Mouse (Mus musculus): ENCODE results near the gene Sytl1. TPM values are rescaled to one million over a fixed set of nuclear protein-coding genes. Genes with fewer than 3 reads are reported as not detected.
A peak's percentile ranks its signal among the peaks of the same experiment; 100 is the strongest.

Sytl1 gene
- total RNA-seq (2022) = 1 to 10 TPM; 3.4 to 5.3 (median 4.1) TPM

DNA sequence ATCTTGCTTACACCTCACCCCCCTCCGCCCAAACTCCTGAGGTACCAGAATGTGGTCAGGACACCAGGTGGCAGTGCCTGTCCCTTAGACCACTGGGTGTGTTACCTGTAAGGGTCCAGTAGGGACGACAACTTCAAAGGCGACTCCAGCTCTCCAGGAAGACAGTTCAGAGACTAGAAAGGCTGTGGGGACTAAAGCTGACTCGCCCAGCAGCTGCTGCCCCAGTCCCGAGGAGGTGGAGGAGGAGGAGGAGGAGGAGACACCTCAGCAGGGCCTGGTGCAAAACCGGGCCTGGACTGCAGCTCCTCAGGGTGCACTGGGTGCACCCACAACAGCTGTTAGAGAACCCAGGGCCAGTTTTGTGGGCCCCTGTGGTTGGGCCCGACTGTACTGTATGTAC, at the start of gene Sytl1:
Sytl1 (minus strand) TSS at position 232 of the 400 bp plus-strand sequence.
- DNase-seq (ENCODE audit: low spot score in 2 of 2) = no peak

DNA sequence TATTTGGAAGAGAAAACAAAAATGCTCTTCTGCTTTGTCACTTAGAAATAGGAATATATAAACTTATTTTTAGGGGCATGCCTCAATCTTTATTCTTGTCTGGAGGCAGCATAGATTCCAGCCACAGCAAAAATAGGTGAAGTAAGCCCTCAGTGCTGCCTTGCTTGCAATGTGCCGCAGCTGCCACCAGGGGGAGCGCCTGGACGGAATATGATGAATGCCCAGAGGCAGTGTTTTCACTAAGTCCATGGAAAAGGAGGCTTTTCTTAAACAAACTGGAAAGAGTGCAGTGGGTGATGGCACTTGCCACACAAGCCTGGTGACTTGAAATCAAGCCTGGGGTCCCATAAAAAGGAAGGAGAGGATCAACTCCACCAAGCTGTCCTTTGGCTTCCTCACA, 47.0 kb upstream of the Sytl1 start:
- DNase-seq (ENCODE audit: low spot score in 2 of 2) = peak; percentile 62 to 90

DNA sequence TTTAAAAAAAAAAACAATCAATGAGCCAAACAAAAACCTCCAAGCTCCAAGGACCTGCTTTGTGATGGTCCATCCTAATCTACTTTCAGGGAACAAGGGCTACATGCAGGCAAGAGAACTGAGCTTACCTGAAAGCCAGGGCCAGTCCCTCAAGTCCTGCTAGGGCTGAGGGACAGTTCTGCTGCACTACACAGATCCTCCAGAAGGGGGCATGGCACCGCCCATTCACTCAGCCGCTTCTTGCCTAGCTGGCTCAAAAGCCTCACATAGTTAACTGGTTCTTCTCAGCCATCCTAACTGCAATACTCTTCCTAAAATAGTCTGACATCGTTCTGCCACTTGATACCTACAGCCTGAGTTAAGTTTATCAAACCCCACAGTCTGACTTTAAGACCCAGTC, 44.4 kb upstream of the Sytl1 start:
- no peak for DNase-seq (ENCODE audit: low spot score in 2 of 2)

GRCm38 (mm10) chr4:133305825-133306224, 42.9 kb upstream of the Sytl1 start:
- DNase-seq (ENCODE audit: low spot score in 2 of 2) = no peak

DNA sequence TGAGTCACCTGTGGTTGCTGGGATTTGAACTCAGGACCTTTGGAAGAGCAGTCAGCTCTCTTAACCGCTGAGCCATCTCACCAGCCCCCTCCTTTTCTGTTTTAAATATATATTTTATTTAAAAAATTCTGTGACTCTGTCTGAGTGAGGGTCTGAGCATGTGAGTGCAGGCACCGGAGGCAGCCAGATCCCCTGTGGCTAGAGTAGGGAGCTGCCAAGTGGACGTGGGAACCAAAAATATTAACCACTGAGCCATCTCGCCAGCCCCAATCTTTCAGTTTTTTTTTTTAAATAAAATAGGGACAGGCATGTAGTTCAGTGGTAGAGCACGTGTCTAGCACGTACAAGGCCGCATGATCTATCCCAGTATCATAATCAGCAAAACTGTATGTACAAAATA, 41.9 kb upstream of the Sytl1 start:
- no peak for DNase-seq (ENCODE audit: low spot score in 2 of 2)

DNA sequence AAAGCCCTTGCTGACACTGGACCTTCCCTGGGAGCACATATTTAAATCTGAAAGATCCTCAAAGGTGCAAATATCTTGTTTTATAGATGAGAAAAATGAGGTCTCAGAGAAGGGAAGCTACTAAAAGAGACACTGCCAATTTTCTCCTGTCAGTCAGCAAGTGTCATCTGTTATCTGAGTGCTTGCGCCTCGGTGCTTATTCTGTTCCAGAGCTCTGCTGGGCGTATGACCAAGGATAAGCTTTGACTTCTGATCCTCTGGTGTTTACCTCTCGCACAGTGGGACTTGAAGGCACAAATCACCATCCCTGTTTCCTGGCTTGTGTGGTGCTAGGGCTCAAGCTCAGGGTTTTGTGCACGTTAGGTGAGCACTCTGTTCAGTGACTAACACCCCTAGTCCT, 39.8 kb upstream of the Sytl1 start:
- DNase-seq (ENCODE audit: low spot score in 2 of 2) = no peak

DNA sequence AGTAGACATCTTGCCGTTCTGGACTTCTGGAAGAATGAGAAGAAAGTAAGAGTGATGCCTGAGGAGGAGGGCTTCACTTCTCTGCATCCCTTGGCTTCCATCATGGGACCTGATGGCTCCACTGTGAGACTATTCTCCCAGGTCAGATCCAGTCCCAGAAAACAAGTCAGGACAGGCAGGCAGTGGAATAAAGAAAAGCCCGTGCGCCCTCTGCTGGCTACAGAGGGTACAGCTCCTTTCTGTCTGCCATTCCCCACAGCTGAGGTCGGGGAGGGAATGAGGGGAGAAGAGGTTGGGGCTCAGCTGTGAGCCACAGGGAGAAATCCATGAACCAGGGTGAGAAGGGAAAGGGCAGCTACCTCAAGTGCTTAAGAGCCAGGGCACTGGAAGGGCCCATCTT, 38.9 kb upstream of the Sytl1 start:
- DNase-seq (ENCODE audit: low spot score in 2 of 2) = peak in 1 of 2 experiments; percentile 64

DNA sequence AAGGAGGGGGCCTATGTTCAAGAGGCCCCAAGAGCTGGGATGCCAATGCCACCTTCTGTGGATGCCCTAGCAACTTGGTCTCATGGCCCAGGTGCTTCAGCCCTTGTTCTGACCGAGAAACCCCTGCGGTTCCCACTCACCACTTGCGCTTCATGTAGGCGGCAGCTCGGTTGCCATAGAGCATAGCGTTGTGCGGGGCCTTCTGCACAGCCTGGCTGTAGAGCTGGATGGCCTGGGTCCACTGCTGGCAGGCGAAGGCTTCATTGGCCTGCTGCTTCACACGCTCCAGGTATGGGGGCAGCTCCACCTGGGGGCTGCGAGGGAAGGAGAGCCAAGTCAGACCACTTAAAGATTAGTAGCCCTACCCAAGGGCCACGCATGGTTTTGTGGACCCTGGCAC, 37.5 kb upstream of the Sytl1 start:
- no peak for DNase-seq (ENCODE audit: low spot score in 2 of 2)

GRCm38 (mm10) chr4:133299701-133300100, 36.8 kb upstream of the Sytl1 start:
- DNase-seq (ENCODE audit: low spot score in 2 of 2) = peak in 1 of 2 experiments; percentile 85

DNA sequence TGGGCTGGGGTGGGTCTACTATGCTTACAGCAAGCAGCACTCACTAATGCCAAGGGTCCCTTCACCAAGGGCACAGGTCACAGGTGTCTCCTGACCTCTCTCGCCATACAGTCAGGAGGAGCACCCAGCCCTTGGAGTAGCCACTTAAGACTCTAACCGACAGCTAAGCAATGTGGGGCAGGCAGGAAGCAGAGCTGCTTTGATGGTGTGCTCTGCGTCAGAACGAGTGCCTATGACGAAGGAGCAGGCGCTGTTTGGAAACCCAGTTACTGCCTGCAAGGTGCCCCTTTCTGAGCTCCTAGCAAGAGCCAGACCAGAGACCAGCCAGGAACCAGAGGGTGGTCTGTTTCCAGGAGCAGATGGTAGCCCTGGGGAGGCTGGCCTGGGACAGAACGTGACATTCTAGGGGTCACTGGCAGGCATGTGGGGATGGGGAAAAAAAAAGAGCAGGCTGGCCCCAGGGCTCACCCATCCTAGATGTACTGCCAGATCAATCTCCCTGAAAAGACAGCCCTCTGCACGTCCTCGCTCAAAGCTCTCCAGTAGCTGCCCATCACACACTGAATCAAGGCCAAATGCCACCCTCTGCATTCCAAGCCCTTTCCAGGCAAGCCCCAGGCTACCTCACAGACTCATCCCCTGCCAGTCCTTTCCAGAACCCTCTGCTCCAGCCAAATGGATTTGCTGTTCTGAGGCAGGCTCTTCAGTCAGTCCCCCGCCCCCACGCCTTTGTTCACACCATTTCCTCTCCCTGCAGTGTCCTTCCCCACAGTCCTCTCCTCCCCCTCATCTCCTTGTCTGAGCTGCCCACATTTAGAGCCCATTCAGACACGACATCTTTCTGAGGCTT, 35.8 kb upstream of the Sytl1 start:
- peak in 1 of 2 experiments; percentile 94 for DNase-seq (ENCODE audit: low spot score in 2 of 2)

DNA sequence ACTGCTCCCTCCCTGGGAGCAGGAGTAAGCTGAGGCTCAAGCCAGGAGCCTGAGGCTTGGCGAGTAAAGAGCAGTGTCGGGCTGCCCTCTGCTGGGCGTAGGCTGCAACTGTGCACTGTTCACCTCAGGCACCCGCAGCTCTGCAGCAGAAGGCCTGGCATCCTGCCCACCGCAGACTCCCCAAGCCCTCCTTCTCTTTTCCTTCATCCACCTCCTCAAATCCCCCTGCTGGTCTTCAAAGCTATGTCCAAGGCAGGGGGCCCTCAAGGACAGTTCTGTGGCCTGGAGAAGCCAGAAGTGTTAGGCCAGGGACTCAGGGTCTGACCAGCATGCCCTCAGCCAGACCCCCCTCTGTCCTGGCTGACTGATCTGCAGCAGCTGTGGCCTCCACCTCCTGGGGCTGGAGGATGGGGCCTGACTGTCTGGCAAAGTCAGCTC, 34.9 kb upstream of the Sytl1 start:
- peak; percentile 72 to 78 for DNase-seq (ENCODE audit: low spot score in 2 of 2)

GRCm38 (mm10) chr4:133297360-133297759, 34.4 kb upstream of the Sytl1 start:
- no peak for DNase-seq (ENCODE audit: low spot score in 2 of 2)

DNA sequence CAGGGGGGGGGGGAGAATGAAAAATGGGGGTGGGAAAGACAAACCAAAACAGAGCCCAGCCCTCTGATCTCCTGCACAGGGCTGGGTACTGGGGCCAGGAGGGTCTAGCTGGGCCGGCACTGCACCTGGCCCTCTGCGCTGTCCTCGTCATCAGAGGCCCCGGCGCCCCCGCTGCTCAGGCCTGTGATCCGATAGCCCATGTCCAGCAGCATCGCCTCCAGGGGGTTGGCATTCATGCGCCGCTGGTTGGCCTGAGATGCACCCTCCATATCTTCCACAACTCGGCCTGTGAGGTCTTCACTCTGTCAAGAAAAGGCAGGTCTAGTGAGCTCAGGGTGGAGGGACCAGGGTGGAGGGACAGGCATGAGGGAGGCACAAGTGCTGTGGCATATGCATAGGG, 31.2 kb upstream of the Sytl1 start:
- DNase-seq (ENCODE audit: low spot score in 2 of 2) = no peak

- DNase-seq (ENCODE audit: low spot score in 2 of 2) = no peak
Observed at GRCm38 (mm10) chr4:133292901-133293843, 30.3 kb upstream of the Sytl1 start.

DNA sequence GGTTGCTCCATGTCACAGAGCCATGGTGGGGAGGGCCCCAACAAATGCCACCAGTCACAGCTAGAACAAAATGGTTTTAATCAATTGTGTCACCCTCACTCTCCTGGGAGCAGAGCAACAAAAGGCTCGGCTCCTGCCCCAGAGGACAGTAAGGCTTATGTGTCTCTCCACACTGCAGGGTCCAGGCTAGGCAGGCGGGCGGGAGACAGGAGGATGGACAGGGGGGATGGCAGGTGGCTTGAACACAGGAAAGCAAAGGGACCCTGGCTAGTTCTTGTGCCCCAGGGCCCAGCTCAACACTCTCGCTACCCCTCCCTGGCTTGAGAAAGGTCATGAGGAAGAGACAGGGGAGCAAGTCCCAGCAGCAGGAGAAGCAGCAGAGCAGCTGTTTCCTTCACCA, 29.5 kb upstream of the Sytl1 start:
- DNase-seq (ENCODE audit: low spot score in 2 of 2) = no peak

GRCm38 (mm10) chr4:133291255-133291654, 28.3 kb upstream of the Sytl1 start:
- DNase-seq (ENCODE audit: low spot score in 2 of 2) = no peak

GRCm38 (mm10) chr4:133286476-133287077, 23.7 kb upstream of the Sytl1 start:
- no peak for DNase-seq (ENCODE audit: low spot score in 2 of 2)

- no peak for DNase-seq (ENCODE audit: low spot score in 2 of 2)
Observed at GRCm38 (mm10) chr4:133285950-133286349, 23.0 kb upstream of the Sytl1 start.

GRCm38 (mm10) chr4:133285299-133285698, 22.4 kb upstream of the Sytl1 start:
- DNase-seq (ENCODE audit: low spot score in 2 of 2) = no peak

DNA sequence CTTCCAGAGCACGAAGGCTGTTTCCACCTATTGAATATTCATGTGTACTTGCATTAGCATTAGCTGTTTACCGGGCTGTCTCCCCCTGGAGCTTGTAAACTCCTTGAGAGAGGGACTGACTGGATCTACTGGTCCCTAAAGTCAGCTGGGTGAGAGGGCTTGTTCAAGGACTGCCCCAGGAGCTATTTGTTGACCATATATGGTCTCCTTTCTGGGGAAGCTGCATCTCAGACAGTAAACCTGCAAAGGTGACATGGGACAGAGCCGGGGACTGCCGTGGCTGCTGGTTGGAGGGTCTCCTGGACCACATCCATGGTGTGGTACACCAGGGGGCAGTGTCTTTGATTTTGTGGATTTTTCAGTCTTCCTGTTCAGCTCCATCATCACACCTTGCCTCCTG, 19.7 kb upstream of the Sytl1 start:
- DNase-seq (ENCODE audit: low spot score in 2 of 2) = no peak

DNA sequence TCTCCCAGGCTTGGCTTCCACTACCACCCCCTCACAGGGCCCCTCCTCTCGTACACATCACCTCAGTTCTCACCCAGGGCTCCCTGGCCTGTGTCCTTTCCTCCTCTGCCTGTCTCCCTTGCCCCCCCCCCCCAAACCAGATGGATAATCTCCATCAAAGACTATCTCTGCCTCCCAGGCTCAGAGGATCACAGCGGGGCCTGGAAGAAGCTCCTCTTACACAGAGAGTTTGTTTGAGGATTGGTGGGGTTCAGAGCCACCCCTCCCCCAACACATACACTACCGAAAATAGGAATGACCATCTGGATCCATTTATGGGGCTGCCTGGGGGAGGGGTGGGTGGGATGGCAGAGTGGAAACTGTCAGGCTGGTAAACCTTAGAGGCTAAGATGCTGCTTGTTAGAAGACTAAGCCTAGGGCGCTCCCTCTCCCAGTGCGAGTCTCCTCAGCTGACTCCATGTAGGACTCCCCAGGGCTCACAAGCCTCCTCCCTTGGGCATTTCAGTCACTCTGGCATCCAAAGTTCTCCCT, 19.1 kb upstream of the Sytl1 start:
- no peak for DNase-seq (ENCODE audit: low spot score in 2 of 2)

DNA sequence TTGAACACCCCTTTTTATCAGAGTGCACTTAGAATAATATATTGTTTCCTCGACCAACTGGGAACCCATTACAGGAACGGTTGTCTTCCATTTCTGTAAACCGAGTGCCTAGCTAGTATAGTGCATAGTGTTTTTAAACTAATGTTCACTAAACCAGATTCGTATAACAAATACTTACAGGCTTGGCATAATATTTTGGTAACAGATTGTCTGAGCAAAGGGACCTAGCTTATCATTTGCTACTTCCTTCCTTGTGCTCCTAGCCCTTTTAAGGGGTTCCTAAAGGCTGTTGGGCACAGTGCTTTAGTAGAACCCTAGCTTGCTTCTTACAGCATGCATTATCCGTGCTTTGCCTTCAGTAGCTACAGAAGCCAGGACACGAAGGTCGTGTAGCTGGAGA, 18.6 kb upstream of the Sytl1 start:
- no peak for DNase-seq (ENCODE audit: low spot score in 2 of 2)
